Mouse (Mus musculus) brain, adult 2 months (tissue): ENCODE measurements around the gene 4430402I18Rik.

ENCODE experiments used
- DNase-seq: peaks from one replicate; pipeline ENCODE4 v3.0.0; 2011; ENCODE audit warnings: low read depth, low spot score

4430402I18Rik gene

DNA sequence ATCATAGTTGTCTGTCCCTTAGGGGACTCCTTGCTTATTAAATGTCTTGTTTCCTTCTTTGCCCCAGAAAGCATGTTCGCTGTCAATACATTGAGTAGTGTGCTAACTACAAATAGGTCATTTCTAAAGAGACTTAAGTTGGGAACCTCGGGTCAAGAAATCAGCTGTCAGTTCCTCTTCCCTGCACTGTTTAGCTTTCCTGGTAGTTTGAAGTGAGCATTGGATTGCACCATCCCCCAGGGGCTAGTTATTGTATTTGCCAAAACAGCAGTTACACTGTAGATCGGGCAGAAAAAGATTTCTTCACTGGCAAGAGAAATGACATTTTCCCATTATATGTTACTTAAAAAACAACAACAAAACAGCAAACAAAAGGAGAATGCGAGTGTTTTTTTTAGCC is 578 bp upstream of the 4430402I18Rik start:
- DNase-seq, result no peak

DNA sequence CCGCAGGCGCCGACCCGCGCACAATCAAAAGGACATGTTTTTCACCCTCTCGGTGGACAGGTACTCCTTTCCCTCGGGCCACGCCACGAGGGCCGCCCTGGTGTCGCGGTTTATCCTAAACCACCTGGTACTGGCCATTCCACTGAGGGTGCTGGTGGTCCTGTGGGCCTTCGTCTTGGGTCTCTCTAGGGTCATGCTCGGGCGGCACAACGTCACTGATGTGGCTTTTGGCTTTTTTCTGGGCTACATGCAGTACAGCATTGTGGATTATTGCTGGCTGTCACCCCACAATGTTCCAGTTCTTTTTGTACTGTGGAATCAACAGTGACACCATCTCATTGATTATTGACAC is 3.1 kb downstream of the 4430402I18Rik start:
- no peak for DNase-seq

- DNase-seq, result peak; percentile 96
Measured at GRCm38 (mm10) chr19:28963842-28964551, 3.6 kb downstream of the 4430402I18Rik start, which contains the start of gene Plpp6. Gene Plpp6, plus strand, starts transcription at chr19:28963953.

- no peak for DNase-seq
Measured at GRCm38 (mm10) chr19:28963513-28963841, 4.1 kb downstream of the 4430402I18Rik start.

- peak; percentile 91 for DNase-seq
Measured at GRCm38 (mm10) chr19:28963113-28963512, 4.5 kb downstream of the 4430402I18Rik start.

GRCm38 (mm10) chr19:28951251-28951650 is 16.3 kb downstream of the 4430402I18Rik start:
- no peak for DNase-seq

GRCm38 (mm10) chr19:28947311-28947710 is 20.3 kb downstream of the 4430402I18Rik start:
- DNase-seq, result no peak

- DNase-seq, result peak; percentile 60
Measured at GRCm38 (mm10) chr19:28946782-28947181, 20.8 kb downstream of the 4430402I18Rik start.

DNA sequence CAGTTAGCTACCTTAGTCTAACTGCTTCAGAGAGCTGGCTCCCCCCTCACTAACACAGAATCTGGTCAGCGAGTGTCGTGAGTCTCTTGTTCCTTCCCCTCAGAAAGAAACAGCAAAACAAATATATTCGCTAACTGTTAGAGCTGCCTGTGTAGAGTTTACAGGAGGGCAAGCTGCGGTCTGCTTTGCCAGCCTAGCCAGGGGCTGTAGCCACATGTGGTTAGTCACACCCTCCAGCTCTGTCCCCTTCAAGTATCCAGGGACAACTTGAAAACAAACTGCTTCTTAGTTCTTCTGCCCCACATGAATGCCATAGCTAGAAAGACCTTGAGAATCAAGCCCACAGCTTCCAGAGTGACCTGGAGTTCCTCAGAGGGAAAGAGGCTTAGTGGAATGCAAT is 26.3 kb downstream of the 4430402I18Rik start:
- DNase-seq, result no peak

DNA sequence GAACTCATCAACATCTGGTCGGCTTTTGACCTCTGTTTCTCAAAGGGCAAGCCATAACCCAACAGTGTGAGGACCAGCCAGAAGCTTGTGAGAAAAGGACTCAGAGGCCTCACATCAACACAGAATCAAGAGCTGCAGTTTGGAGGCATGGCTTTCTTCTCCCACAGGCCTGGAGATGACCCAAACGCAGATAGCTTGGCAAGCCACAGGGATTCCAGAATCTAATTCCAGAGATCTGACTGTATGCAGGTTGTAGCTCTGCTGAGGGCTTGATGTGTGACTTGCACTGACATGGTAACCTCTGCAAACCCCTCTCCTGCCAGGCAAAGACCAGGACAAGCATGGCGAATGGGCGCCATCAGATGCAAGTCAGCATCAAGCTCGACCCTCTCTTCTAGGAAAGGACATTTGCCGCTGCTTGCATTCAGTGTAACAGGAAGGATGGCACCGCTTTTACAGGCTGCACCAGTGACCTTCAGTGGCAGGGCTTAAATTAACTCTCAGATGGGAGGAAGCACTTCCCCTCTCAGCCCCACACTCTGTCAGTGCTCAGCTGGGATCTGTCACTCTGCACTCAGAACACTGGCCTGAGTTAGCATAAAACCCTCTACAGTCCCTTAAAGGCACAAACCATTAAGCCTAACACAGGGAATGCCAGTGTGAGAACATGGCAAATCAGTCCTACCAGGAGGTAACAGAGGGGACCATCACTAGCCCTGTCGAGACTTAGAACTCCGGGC is 27.3 kb downstream of the 4430402I18Rik start:
- no peak for DNase-seq

DNA sequence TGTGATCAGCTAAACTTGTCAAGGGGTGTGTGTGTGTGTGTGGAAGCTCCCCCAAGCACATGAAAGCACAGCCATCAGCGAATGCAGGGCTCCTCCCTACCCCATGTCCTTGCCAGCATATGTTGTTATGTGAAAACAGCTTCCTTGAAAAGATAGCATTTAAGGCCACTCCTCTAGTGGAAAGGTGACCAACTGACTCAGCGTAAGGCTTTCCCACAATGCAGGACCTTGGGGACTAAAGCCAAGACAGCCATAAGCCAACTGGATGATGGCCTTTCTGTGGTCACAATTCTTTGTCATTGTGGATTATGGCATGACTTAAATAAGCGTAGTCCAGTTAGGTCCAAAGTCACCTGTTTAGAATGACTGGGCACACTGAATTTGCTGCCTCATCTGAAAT is 32.7 kb downstream of the 4430402I18Rik start:
- no peak for DNase-seq

DNA sequence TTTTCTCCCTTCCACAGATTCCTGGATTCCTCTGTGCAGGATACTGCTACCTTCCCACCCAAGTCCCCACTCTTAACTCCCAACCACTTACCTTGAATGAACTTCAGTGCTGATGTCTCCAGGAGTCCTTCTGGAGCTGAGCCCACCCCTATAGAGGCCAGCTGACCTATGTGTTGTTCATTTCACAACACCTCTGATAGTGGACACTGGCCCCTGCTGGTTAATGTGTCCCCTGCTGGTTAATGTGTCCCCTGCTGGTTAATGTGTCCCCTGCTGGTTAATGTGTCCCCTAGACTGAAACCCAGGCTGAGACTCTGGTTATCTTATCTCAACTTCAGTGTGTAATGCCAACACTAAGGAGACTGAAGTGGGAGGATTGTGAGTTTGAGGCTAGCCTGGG is 38.6 kb downstream of the 4430402I18Rik start:
- DNase-seq, result no peak

DNA sequence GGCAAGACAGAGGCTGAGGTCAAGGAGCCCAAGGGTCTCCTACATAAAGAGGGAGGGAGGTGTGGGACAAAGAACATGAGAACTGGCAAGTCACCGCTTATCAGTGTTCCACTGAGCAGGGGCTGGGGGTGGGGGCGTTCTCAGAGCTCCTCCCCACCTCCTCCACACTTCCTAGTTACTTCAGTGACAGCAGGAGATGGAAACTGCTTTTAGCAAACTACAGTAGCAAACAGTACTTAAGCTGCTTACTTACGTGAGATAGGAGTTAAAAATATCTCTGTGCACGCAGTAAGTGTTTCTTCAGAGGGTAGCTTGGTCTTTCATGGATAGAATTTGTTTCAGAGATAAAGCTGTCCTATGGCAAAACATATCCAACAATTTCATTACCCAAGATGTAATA is 40.2 kb downstream of the 4430402I18Rik start:
- DNase-seq, result peak; percentile 47

GRCm38 (mm10) chr19:28926366-28926765 is 41.2 kb downstream of the 4430402I18Rik start:
- DNase-seq, result no peak

- DNase-seq, result no peak
Measured at GRCm38 (mm10) chr19:28917839-28918238, 49.8 kb downstream of the 4430402I18Rik start.

GRCm38 (mm10) chr19:28916492-28916891 is 51.1 kb downstream of the 4430402I18Rik start:
- DNase-seq, result no peak

DNA sequence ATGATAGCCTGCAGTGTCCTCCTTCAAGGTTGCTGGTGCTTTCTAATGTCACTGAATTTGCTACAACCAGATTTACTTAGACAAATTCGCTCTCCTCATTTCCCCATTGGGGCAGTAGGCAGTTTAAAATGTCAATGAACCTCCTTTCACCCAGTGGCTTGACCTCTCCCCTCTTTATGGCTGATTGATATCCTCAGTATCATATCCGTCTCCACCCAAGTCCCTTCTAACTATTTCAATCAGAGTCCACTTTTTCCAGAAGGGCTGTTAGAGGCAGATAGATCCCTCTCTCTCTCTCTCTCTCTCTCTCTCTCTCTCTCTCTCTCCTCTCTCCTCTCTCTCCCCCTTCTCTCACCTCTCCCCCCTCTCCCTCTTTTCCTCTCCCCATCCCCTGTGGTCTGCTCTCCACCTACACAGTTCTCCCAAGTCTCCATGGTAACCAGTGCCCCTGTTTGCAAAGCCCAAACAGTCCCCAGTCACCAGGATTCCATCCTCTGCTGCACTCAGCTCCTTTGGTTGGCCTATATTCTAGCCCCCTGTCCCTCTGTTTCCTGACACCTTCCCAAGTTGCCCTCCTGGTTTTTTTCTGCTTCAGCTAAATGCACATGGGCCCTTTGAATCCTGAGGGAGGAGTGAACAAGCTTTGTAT is 51.9 kb downstream of the 4430402I18Rik start:
- no peak for DNase-seq

DNA sequence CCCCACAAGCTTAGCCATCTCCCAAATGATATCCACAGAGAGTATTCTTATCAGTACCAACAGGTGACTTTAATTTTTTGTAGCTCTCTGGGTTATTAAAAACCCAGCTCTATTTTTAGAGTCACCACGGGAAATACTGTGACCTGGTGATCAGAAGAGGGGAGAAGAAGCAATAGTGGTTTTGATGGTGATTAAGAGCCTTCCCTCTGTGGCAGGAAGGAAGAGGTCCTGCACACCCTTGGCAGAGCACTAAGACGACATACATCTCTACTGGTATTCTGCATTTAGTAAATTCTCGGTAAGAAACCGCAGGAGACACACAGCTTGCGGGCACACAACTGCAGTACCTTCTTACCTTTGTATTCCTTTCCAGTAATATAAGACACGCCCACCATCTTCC is 53.0 kb downstream of the 4430402I18Rik start:
- no peak for DNase-seq

DNA sequence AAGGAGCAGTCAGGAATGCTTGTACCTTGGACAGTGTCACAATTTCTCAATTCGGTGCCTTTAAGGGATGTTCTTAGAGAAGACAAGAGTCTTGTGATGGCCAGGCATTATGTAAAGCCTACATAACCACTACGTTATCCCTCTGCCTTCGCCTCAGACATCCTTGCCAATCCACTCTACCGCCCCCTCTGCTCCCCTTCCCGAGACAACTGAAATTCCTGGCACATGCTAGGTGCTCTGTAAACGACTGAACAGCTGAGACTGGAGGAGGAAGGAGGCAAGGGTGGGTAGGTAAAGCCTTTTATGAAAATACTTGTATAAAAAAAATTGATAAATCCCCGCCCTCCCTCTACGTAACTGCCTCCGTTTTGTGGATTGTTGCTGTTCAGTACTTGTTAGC is 58.9 kb downstream of the 4430402I18Rik start:
- peak; percentile 80 for DNase-seq

DNA sequence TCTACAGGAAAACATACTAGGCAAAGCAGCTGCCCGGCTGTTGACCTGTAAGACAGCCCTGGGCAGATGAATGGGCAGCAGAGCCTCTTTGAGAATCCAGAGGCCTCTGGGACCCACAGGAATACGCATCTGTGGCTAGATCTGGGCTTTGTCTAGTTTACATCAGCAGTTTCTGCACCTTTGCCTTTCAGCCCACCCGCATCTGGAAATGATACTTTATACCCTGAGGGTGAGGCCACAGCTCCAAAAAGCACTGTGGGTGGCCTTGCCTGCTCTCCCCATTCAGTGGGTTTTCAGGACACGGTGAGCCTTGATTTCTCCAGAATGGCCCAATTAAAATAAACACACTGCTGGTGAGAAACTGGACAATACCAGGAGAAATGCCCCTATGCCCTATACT is 59.4 kb downstream of the 4430402I18Rik start:
- no peak for DNase-seq

- no peak for DNase-seq
Measured at GRCm38 (mm10) chr19:28903536-28904119, 64.0 kb downstream of the 4430402I18Rik start.

GRCm38 (mm10) chr19:28902806-28903205 is 64.8 kb downstream of the 4430402I18Rik start:
- peak; percentile 86 for DNase-seq
